Mouse (Mus musculus): Measurements from ENCODE around the gene Lrp6. TPM values are rescaled to one million over a fixed set of nuclear protein-coding genes. Genes with fewer than 3 reads are reported as not detected.

The Lrp6 gene
- polyA plus RNA-seq, 1 experiment from 2014 or later: 22.5 TPM

GRCm38 (mm10) chr6:134565606-134566247, 1.0 kb downstream of the Lrp6 start:
- Histone ChIP-seq H3K4me3 (peak overlapping the region; percentile 96), H3K9me3 (replicated peaks) (no peaks in the 10 kb centered on the region), H3K4me2 (peak overlapping the region; percentile 88), H3K36me3 (ENCODE audit: poor library complexity, severe bottlenecking) (no peaks in the 10 kb centered on the region), H3K27ac (peak overlapping the region; percentile 100; the same call in 1 of the 2 replicates), H3K4me1 (peaks cover 26% of the 10 kb centered on the region), H3K27me3 (no peaks in the 10 kb centered on the region), H3K9ac (peak overlapping the region; percentile 98)
- WGBS: 2% methylated on average over 19 of the region's 19 CpGs
- ATAC-seq: no peak

GRCm38 (mm10) chr6:134564539-134564938, 2.2 kb downstream of the Lrp6 start:
- Histone ChIP-seq H3K9ac (no peak overlapping the region), H3K4me3 (peak overlapping the region; percentile 96; the same call in 1 of the 2 replicates), H3K4me2 (peak overlapping the region; percentile 88), H3K4me1 (peaks cover 29% of the 10 kb centered on the region), H3K27me3 (no peaks in the 10 kb centered on the region), H3K27ac (no peak overlapping the region), H3K9me3 (replicated peaks) (no peaks in the 10 kb centered on the region), H3K36me3 (ENCODE audit: poor library complexity, severe bottlenecking) (no peaks in the 10 kb centered on the region)
- no peak for ATAC-seq
- WGBS: 62% methylated on average over 2 of the region's 2 CpGs

- no peak overlapping the region for H3K27ac ChIP-seq
- 66% methylated on average over 3 of the region's 3 CpGs for WGBS
- no peak overlapping the region for H3K4me3 ChIP-seq
- no peaks in the 10 kb centered on the region for H3K9me3 ChIP-seq (replicated peaks)
- no peak overlapping the region for H3K4me2 ChIP-seq
- no peak for ATAC-seq
- H3K9ac ChIP-seq: no peak overlapping the region
- H3K36me3 ChIP-seq (ENCODE audit: poor library complexity, severe bottlenecking): no peaks in the 10 kb centered on the region
- peaks cover 49% of the 10 kb centered on the region for H3K4me1 ChIP-seq
- H3K27me3 ChIP-seq: no peaks in the 10 kb centered on the region
These were observed 7.1 kb downstream of the Lrp6 start for GRCm38 (mm10) chr6:134559635-134560034.

GRCm38 (mm10) chr6:134558546-134559129, 8.1 kb downstream of the Lrp6 start:
- Histone ChIP-seq H3K9ac (no peak overlapping the region), H3K4me3 (no peak overlapping the region), H3K36me3 (ENCODE audit: poor library complexity, severe bottlenecking) (no peaks in the 10 kb centered on the region), H3K4me2 (no peak overlapping the region), H3K27me3 (no peaks in the 10 kb centered on the region), H3K27ac (no peak overlapping the region), H3K4me1 (peaks cover 47% of the 10 kb centered on the region), H3K9me3 (replicated peaks) (no peaks in the 10 kb centered on the region)
- ATAC-seq: no peak
- 52% methylated on average over 8 of the region's 8 CpGs for WGBS

GRCm38 (mm10) chr6:134557043-134557442, 9.7 kb downstream of the Lrp6 start:
- Histone ChIP-seq H3K27me3 (no peaks in the 10 kb centered on the region), H3K36me3 (ENCODE audit: poor library complexity, severe bottlenecking) (no peaks in the 10 kb centered on the region), H3K4me2 (no peak overlapping the region), H3K9me3 (replicated peaks) (no peaks in the 10 kb centered on the region), H3K9ac (no peak overlapping the region), H3K4me1 (peaks cover 44% of the 10 kb centered on the region), H3K27ac (no peak overlapping the region), H3K4me3 (no peak overlapping the region)
- ATAC-seq: no peak
- WGBS: 93% methylated on average over 1 of the region's 1 CpGs

- WGBS: 82% methylated on average over 7 of the region's 7 CpGs
- H3K4me3 ChIP-seq: no peak overlapping the region
These were observed 10.4 kb downstream of the Lrp6 start for GRCm38 (mm10) chr6:134556185-134556950.

GRCm38 (mm10) chr6:134555178-134555577, 11.6 kb downstream of the Lrp6 start:
- no peak overlapping the region for H3K4me2 ChIP-seq
- no peak overlapping the region for H3K27ac ChIP-seq
- peaks cover 47% of the 10 kb centered on the region for H3K4me1 ChIP-seq
- H3K9me3 ChIP-seq (replicated peaks): no peaks in the 10 kb centered on the region
- ATAC-seq: no peak
- no peaks in the 10 kb centered on the region for H3K36me3 ChIP-seq (ENCODE audit: poor library complexity, severe bottlenecking)
- no peak overlapping the region for H3K4me3 ChIP-seq
- H3K27me3 ChIP-seq: no peaks in the 10 kb centered on the region
- H3K9ac ChIP-seq: no peak overlapping the region
- 60% methylated on average over 3 of the region's 3 CpGs for WGBS

More at GRCm38 (mm10) chr6:134556185-134556950, 10.4 kb downstream of the Lrp6 start:
- Histone ChIP-seq H3K9ac (no peak overlapping the region), H3K9me3 (replicated peaks) (no peaks in the 10 kb centered on the region), H3K4me2 (no peak overlapping the region), H3K27me3 (no peaks in the 10 kb centered on the region), H3K27ac (no peak overlapping the region), H3K4me1 (peaks cover 44% of the 10 kb centered on the region), H3K36me3 (ENCODE audit: poor library complexity, severe bottlenecking) (no peaks in the 10 kb centered on the region)
- no peak for ATAC-seq

- Histone ChIP-seq H3K4me3 (no peak overlapping the region), H3K9me3 (replicated peaks) (no peaks in the 10 kb centered on the region), H3K27ac (no peak overlapping the region), H3K4me2 (no peak overlapping the region), H3K9ac (no peak overlapping the region), H3K4me1 (peaks cover 42% of the 10 kb centered on the region), H3K27me3 (no peaks in the 10 kb centered on the region), H3K36me3 (ENCODE audit: poor library complexity, severe bottlenecking) (no peaks in the 10 kb centered on the region)
- 48% methylated on average over 4 of the region's 4 CpGs for WGBS
- ATAC-seq: no peak
These were observed 12.5 kb downstream of the Lrp6 start for GRCm38 (mm10) chr6:134554230-134554629.

GRCm38 (mm10) chr6:134551007-134551406, 15.8 kb downstream of the Lrp6 start:
- Histone ChIP-seq H3K9me3 (replicated peaks) (no peaks in the 10 kb centered on the region), H3K4me3 (no peak overlapping the region), H3K27ac (no peak overlapping the region), H3K4me1 (peaks cover 25% of the 10 kb centered on the region), H3K9ac (no peak overlapping the region), H3K27me3 (no peaks in the 10 kb centered on the region), H3K36me3 (ENCODE audit: poor library complexity, severe bottlenecking) (no peaks in the 10 kb centered on the region), H3K4me2 (no peak overlapping the region)
- 75% methylated on average over 1 of the region's 1 CpGs for WGBS
- no peak for ATAC-seq

GRCm38 (mm10) chr6:134550396-134550795, 16.4 kb downstream of the Lrp6 start:
- Histone ChIP-seq H3K9ac (no peak overlapping the region), H3K27ac (no peak overlapping the region), H3K4me2 (no peak overlapping the region), H3K4me3 (no peak overlapping the region), H3K4me1 (peaks cover 19% of the 10 kb centered on the region), H3K9me3 (replicated peaks) (no peaks in the 10 kb centered on the region), H3K27me3 (no peaks in the 10 kb centered on the region), H3K36me3 (ENCODE audit: poor library complexity, severe bottlenecking) (no peaks in the 10 kb centered on the region)
- ATAC-seq: no peak
- 84% methylated on average over 1 of the region's 1 CpGs for WGBS

GRCm38 (mm10) chr6:134544843-134545242, 21.9 kb downstream of the Lrp6 start:
- no peak overlapping the region for H3K4me3 ChIP-seq

GRCm38 (mm10) chr6:134544093-134544492, 22.7 kb downstream of the Lrp6 start:
- no peaks in the 10 kb centered on the region for H3K27me3 ChIP-seq
- H3K36me3 ChIP-seq (ENCODE audit: poor library complexity, severe bottlenecking): peaks cover 8% of the 10 kb centered on the region; the same call in 1 of the 2 replicates
- no peak overlapping the region for H3K9ac ChIP-seq
- H3K27ac ChIP-seq: no peak overlapping the region
- peaks cover 17% of the 10 kb centered on the region for H3K4me1 ChIP-seq
- 71% methylated on average over 2 of the region's 2 CpGs for WGBS
- H3K9me3 ChIP-seq (replicated peaks): no peaks in the 10 kb centered on the region
- ATAC-seq: no peak
- no peak overlapping the region for H3K4me3 ChIP-seq
- H3K4me2 ChIP-seq: no peak overlapping the region

More at GRCm38 (mm10) chr6:134544843-134545242, 21.9 kb downstream of the Lrp6 start:
- H3K4me1 ChIP-seq: peaks cover 16% of the 10 kb centered on the region
- H3K4me2 ChIP-seq: no peak overlapping the region
- no peak overlapping the region for H3K27ac ChIP-seq
- H3K9me3 ChIP-seq (replicated peaks): no peaks in the 10 kb centered on the region
- 82% methylated on average over 3 of the region's 3 CpGs for WGBS
- H3K36me3 ChIP-seq (ENCODE audit: poor library complexity, severe bottlenecking): peaks cover 8% of the 10 kb centered on the region; the same call in 1 of the 2 replicates
- no peaks in the 10 kb centered on the region for H3K27me3 ChIP-seq
- no peak for ATAC-seq
- no peak overlapping the region for H3K9ac ChIP-seq
